Mouse (Mus musculus): Measurements from ENCODE around the gene Cav2. TPM values are rescaled to one million over a fixed set of nuclear protein-coding genes. Genes with fewer than 3 reads are reported as not detected.
A peak's percentile ranks its signal among the peaks of the same experiment; 100 is the strongest.

Cav2 gene
- polyA plus RNA-seq, 2 experiments: 7.6 to 18.6 TPM

DNA sequence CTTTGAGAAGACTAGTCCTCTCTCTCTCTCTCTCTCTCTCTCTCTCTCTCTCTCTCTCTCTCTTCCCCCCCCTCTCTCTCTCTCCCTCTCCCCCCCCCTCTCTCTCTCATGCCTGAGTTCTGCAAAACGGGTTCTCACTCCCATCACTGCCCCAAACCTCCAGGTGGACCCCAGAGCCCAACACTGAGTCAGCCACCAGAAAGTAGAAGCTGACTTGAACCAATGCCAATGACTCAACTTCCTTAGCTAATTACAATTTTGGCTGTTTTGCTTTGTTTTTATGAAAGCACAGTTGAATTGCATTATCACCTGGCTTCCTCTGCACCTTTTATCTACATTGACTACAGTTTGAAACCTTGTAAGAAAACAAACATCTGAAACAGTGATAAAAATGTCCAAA lies 37.0 kb downstream of the Cav2 start:
- H3K36me3 ChIP-seq (ENCODE audit: control insufficient read depth, insufficient read depth, low read length): no peaks in the 10 kb centered on the region
- ATAC-seq (ENCODE audit: low FRiP score, low read depth) (no peak), DNase-seq (ENCODE audit: low spot score) (no peak)
- H3K27me3 ChIP-seq (ENCODE audit: control insufficient read depth, insufficient read depth, low read length): no peaks in the 10 kb centered on the region
- 0 out of 2 replicates have a peak, but pooled peaks cover 13% of the 10 kb centered on the region for H3K4me1 ChIP-seq (ENCODE audit: control insufficient read depth, insufficient read depth, low read length)
- H3K27ac ChIP-seq (replicated peaks; ENCODE audit: low read depth, low read length): no peak overlapping the region
- 40% methylated on average over 1 of the region's 1 CpGs for WGBS
- no peak overlapping the region for H3K9ac ChIP-seq (ENCODE audit: low read depth, low read length, severe bottlenecking)
- H3K4me3 ChIP-seq (replicated peaks; ENCODE audit: low read length): no peak overlapping the region
- H3K4me2 ChIP-seq (replicated peaks; ENCODE audit: low read depth, low read length, severe bottlenecking): no peak overlapping the region
- H3K9me3 ChIP-seq (ENCODE audit: control insufficient read depth, low read length): no peaks in the 10 kb centered on the region
- no peak for TF ChIP-seq POLR2A (IDR thresholded peaks at IDR 0.05; ENCODE audit: borderline replicate concordance, extremely low read depth, insufficient read depth, insufficient read length)

DNA sequence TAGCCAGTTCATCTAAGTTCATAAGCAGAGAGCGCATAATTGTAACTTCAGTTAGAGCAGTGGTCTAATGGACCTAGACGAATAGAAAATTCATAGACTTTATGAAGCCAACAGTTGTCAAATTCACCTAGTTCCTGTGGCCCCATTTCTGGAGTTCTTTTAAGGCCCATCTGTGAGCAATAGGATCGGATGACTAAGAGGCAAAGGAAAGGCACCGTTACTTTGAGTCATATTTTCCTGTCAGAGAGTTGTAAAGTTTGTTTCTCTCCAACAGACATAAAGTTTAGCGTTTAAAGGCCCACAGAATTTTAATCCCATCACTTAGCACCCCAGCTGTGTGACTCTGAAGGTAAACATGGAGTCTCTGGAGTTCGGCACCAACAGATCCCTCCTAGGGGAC lies 41.0 kb downstream of the Cav2 start:
- H3K9me3 ChIP-seq (ENCODE audit: control insufficient read depth, low read length): no peaks in the 10 kb centered on the region
- no peak overlapping the region for H3K9ac ChIP-seq (ENCODE audit: low read depth, low read length, severe bottlenecking)
- 0 out of 2 replicates have a peak, but pooled peaks cover 4% of the 10 kb centered on the region for H3K4me1 ChIP-seq (ENCODE audit: control insufficient read depth, insufficient read depth, low read length)
- DNase-seq (ENCODE audit: low spot score): peak; percentile 27
- WGBS: 44% methylated on average over 6 of the region's 6 CpGs
- no peak for TF ChIP-seq POLR2A (IDR thresholded peaks at IDR 0.05; ENCODE audit: borderline replicate concordance, extremely low read depth, insufficient read depth, insufficient read length)
- no peaks in the 10 kb centered on the region for H3K27me3 ChIP-seq (ENCODE audit: control insufficient read depth, insufficient read depth, low read length)
- no peak for ATAC-seq (ENCODE audit: low FRiP score, low read depth)
- H3K4me2 ChIP-seq (replicated peaks; ENCODE audit: low read depth, low read length, severe bottlenecking): no peak overlapping the region
- H3K4me3 ChIP-seq (replicated peaks; ENCODE audit: low read length): no peak overlapping the region
- no peak overlapping the region for H3K27ac ChIP-seq (replicated peaks; ENCODE audit: low read depth, low read length)
- H3K36me3 ChIP-seq (ENCODE audit: control insufficient read depth, insufficient read depth, low read length): no peaks in the 10 kb centered on the region

DNA sequence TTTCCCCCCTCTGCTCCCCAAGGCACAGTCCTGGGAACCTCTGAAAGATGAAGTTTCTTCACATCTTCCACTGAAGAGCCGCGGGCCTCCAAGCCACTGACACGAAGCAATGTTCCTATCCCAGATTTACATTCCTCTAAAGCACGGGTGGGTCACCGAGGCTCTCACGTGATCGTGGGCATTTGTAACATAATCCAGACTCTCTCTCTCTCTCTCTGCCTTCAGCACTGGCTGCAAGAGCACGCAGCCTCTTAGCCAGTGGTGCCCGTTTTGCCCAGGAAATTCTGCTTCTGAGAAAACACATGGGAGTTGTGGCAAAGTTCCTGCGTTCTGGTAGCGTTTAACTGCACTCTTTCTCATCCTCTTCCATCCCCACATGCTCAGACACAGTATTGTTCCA lies 46.2 kb downstream of the Cav2 start:
- TF ChIP-seq POLR2A (IDR thresholded peaks at IDR 0.05; ENCODE audit: borderline replicate concordance, extremely low read depth, insufficient read depth, insufficient read length): no peak
- Histone ChIP-seq H3K9ac (ENCODE audit: low read depth, low read length, severe bottlenecking) (no peak overlapping the region), H3K4me3 (replicated peaks; ENCODE audit: low read length) (no peak overlapping the region), H3K27me3 (ENCODE audit: control insufficient read depth, insufficient read depth, low read length) (no peaks in the 10 kb centered on the region), H3K9me3 (ENCODE audit: control insufficient read depth, low read length) (no peaks in the 10 kb centered on the region), H3K4me2 (replicated peaks; ENCODE audit: low read depth, low read length, severe bottlenecking) (peak overlapping the region; percentile 14; the same call in 1 of the 2 replicates), H3K36me3 (ENCODE audit: control insufficient read depth, insufficient read depth, low read length) (no peaks in the 10 kb centered on the region), H3K27ac (replicated peaks; ENCODE audit: low read depth, low read length) (no peak overlapping the region), H3K4me1 (ENCODE audit: control insufficient read depth, insufficient read depth, low read length) (peaks cover 4% of the 10 kb centered on the region)
- WGBS: 26% methylated on average over 11 of the region's 11 CpGs
- DNase-seq (ENCODE audit: low spot score): no peak
- no peak for ATAC-seq (ENCODE audit: low FRiP score, low read depth)

DNA sequence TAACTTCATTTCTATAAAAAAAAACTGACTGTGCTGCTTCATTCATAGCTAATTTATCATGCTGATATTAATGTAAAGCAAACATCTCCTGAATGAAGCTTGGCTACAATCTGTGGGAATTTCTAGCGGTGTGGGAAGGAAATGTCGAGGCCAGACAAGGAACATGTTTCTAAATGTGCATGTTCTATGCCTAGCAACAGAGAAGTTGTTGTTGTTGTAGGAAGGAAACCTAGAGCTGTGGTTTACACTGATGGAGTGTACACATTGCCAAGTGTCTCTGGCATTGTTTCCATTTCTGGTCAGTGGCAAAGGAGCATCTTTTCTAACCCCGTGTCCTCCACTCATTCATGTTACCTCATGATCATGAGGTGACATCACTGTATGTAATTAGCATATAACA lies 48.8 kb downstream of the Cav2 start:
- TF ChIP-seq POLR2A (IDR thresholded peaks at IDR 0.05; ENCODE audit: borderline replicate concordance, extremely low read depth, insufficient read depth, insufficient read length): no peak
- Histone ChIP-seq H3K27ac (replicated peaks; ENCODE audit: low read depth, low read length) (no peak overlapping the region), H3K9ac (ENCODE audit: low read depth, low read length, severe bottlenecking) (no peak overlapping the region), H3K4me1 (ENCODE audit: control insufficient read depth, insufficient read depth, low read length) (peaks cover 4% of the 10 kb centered on the region), H3K4me2 (replicated peaks; ENCODE audit: low read depth, low read length, severe bottlenecking) (no peak overlapping the region), H3K9me3 (ENCODE audit: control insufficient read depth, low read length) (no peaks in the 10 kb centered on the region), H3K4me3 (replicated peaks; ENCODE audit: low read length) (no peak overlapping the region), H3K36me3 (ENCODE audit: control insufficient read depth, insufficient read depth, low read length) (no peaks in the 10 kb centered on the region), H3K27me3 (ENCODE audit: control insufficient read depth, insufficient read depth, low read length) (no peaks in the 10 kb centered on the region)
- no peak for DNase-seq (ENCODE audit: low spot score)
- no peak for ATAC-seq (ENCODE audit: low FRiP score, low read depth)
- WGBS: 86% methylated on average over 3 of the region's 3 CpGs

DNA sequence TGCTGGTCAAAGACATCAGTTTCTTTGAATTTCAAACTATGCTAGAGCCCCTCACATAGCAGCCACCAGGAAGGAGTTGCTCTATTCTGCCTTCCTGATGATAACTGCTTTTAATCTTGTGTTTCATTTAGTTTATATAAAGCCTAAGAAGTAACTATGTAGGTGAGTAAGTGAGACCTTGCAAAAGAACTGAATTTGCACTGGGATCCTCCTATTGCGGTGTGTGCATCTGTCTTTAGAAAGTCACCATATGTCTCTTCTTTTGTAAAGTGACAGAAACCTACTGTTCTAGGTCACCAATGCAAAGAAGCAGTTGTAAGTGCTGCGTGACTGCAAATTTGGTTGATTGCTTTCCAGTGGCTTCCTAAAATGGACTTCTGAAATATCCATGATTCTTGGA lies 56.7 kb downstream of the Cav2 start:
- Histone ChIP-seq H3K27ac (replicated peaks; ENCODE audit: low read depth, low read length) (no peak overlapping the region), H3K36me3 (ENCODE audit: control insufficient read depth, insufficient read depth, low read length) (no peaks in the 10 kb centered on the region), H3K4me3 (replicated peaks; ENCODE audit: low read length) (no peak overlapping the region), H3K4me1 (ENCODE audit: control insufficient read depth, insufficient read depth, low read length) (no peaks in the 10 kb centered on the region), H3K9me3 (ENCODE audit: control insufficient read depth, low read length) (no peaks in the 10 kb centered on the region), H3K4me2 (replicated peaks; ENCODE audit: low read depth, low read length, severe bottlenecking) (no peak overlapping the region), H3K27me3 (ENCODE audit: control insufficient read depth, insufficient read depth, low read length) (no peaks in the 10 kb centered on the region), H3K9ac (ENCODE audit: low read depth, low read length, severe bottlenecking) (no peak overlapping the region)
- 90% methylated on average over 2 of the region's 2 CpGs for WGBS
- no peak for DNase-seq (ENCODE audit: low spot score)
- no peak for ATAC-seq (ENCODE audit: low FRiP score, low read depth)
- TF ChIP-seq POLR2A (IDR thresholded peaks at IDR 0.05; ENCODE audit: borderline replicate concordance, extremely low read depth, insufficient read depth, insufficient read length): no peak

Other genes with a start within 250 kb of the Cav2 start
- 54.2 and 57.7 TPM in 2 replicates for gene Tes, start 216.0 kb upstream of the Cav2 start, polyA plus RNA-seq (2012; rRNA removed)
- 69.1 and 82.8 TPM in 2 replicates for gene Tes, start 216.0 kb upstream of the Cav2 start, polyA plus RNA-seq (2014; fragmentation: Nextera tagmentation; extraction: Ambion mirVana)
- gene Cav1, start 25.1 kb downstream of the Cav2 start, polyA plus RNA-seq (2012; rRNA removed): 94.5 and 97.7 TPM in 2 replicates
- gene Cav1, start 25.1 kb downstream of the Cav2 start, polyA plus RNA-seq (2014; fragmentation: Nextera tagmentation; extraction: Ambion mirVana): 145 and 172 TPM in 2 replicates
- gene Met, start 182.6 kb downstream of the Cav2 start, polyA plus RNA-seq (2012; rRNA removed): 3.8 and 4.3 TPM in 2 replicates
- 5.9 and 6.0 TPM in 2 replicates for gene Met, start 182.6 kb downstream of the Cav2 start, polyA plus RNA-seq (2014; fragmentation: Nextera tagmentation; extraction: Ambion mirVana)

Data from limb, embryonic 14.5 days (tissue).